24 mouse cellular contexts compared by ENCODE assay signal in genomic region chr2:152700725-152701124, GRCm38 (mm10). TPM values are rescaled to one million over a fixed set of nuclear protein-coding genes. Genes with fewer than 3 reads are reported as not detected.
DNase-seq lines count a peak whose midpoint lies in the region; TF ChIP-seq lines count a peak whose summit lies in the region.
"Had no signal": no experiment of that assay in that cellular context is flagged by ENCODE, and none has a peak within 500 bp of the region (broad histone marks: within the 10 kb centered on the region; RNA-seq: fewer than 3 reads in every experiment).

No protein-coding gene starts in this region.

- peaks cover 89% of the 10 kb centered on the region for H3K36me3 ChIP-seq in thymus, adult 2 months (ENCODE audit: control insufficient read depth, insufficient read depth, low read length)

- WGBS in cerebellum, adult 2 months = 25% methylated on average over 8 of the region's 8 CpGs
- WGBS in thymus, adult 2 months = 95% methylated on average over 8 of the region's 8 CpGs

- no peak for TF ChIP-seq POLR2A in cerebellum, adult 2 months (IDR thresholded peaks at IDR 0.05; ENCODE audit: borderline replicate concordance, insufficient read depth, low read length)
- TF ChIP-seq POLR2A in thymus, adult 2 months (IDR thresholded peaks at IDR 0.05; ENCODE audit: control insufficient read depth, extremely low read depth, insufficient read depth, low read length, poor library complexity) = no peak

- peak overlapping the region; percentile 6; the same call in 1 of the 2 replicates for H3K27ac ChIP-seq in cerebellum, adult 2 months (ENCODE audit: insufficient read depth, low read length)
- no peak overlapping the region for H3K27ac ChIP-seq in thymus, adult 2 months (ENCODE audit: control insufficient read depth, insufficient read depth, low read length)
- H3K27ac ChIP-seq: embryonic facial prominence, embryonic 12.5 days; heart, adult 2 months; heart, embryonic 15.5 days; hindbrain, embryonic 14.5 days; kidney, postnatal 0 days; liver, embryonic 12.5 days; midbrain, embryonic 12.5 days had no signal

- no peak for TF ChIP-seq CTCF in cerebellum, adult 2 months (IDR thresholded peaks at IDR 0.05; ENCODE audit: borderline replicate concordance, insufficient read depth, low read depth, low read length)
- no peak for TF ChIP-seq CTCF in thymus, adult 2 months (IDR thresholded peaks at IDR 0.05; ENCODE audit: borderline replicate concordance, control insufficient read depth, extremely low read depth, insufficient read depth, low read length, poor library complexity)

- peaks cover 56% of the 10 kb centered on the region for H3K4me1 ChIP-seq in cerebellum, adult 2 months (ENCODE audit: control insufficient read depth, insufficient read depth, low read length)
- H3K4me1 ChIP-seq in thymus, adult 2 months (replicated peaks; ENCODE audit: control insufficient read depth, insufficient read depth, low read length) = no peaks in the 10 kb centered on the region

- peak; percentile 48 for DNase-seq in urinary bladder, postnatal 14 days (ENCODE audit: low spot score)
- no peak for DNase-seq in urinary bladder, postnatal 36 days (ENCODE audit: low spot score in 2 of 2)
- DNase-seq in cerebellum, adult 2 months = peak; percentile 64 to 77
- peak; percentile 61 to 75 for DNase-seq in cerebellum, postnatal 25 days
- DNase-seq in heart, postnatal 4 days = no peak
- no peak for DNase-seq in thymus, adult 2 months
- no peak for DNase-seq in right cerebral cortex, postnatal 36 days (ENCODE audit: low spot score in 2 of 2)
- DNase-seq: gastrocnemius, postnatal 36 days; heart, adult 2 months; heart, postnatal 36 days; kidney, adult 2 months; layer of hippocampus, adult 9-11 months; lung, adult 18-20 months; lung, postnatal 10 days; right cerebral cortex, postnatal 14 days; spleen, adult 18-20 months; thymus, postnatal 25 days had no signal

- no peaks in the 10 kb centered on the region for H3K27me3 ChIP-seq in cerebellum, adult 2 months (ENCODE audit: control insufficient read depth, insufficient read depth, low read length)
- no peaks in the 10 kb centered on the region for H3K27me3 ChIP-seq in thymus, adult 2 months (ENCODE audit: control insufficient read depth, insufficient read depth, low read length)
- H3K27me3 ChIP-seq: embryonic facial prominence, embryonic 12.5 days; heart, embryonic 15.5 days; liver, embryonic 12.5 days; midbrain, embryonic 12.5 days had no signal

- H3K4me3 ChIP-seq in cerebellum, adult 2 months (replicated peaks; ENCODE audit: insufficient read depth, low read depth, low read length) = no peak overlapping the region
- H3K4me3 ChIP-seq in thymus, adult 2 months (ENCODE audit: control insufficient read depth, insufficient read depth, low read length) = no peak overlapping the region
- H3K4me3 ChIP-seq: embryonic facial prominence, embryonic 12.5 days; heart, adult 2 months; heart, embryonic 15.5 days; liver, embryonic 12.5 days; midbrain, embryonic 12.5 days had no signal

RNA-seq across cellular contexts. Expression of gene Mcts2, which starts 13.9 kb away (rescaled TPM):
- polyA plus RNA-seq in cerebellum, adult 2 months (2012; rRNA removed) = 19.2 and 19.9 TPM in 2 replicates
- total RNA-seq in heart, postnatal 4 days (2021) = 10 to 100 TPM; 19.9 to 20.2 TPM
- polyA plus RNA-seq in thymus, adult 2 months (2012; rRNA removed) = 4.2 and 4.4 TPM in 2 replicates

RNA-seq across cellular contexts. Expression of gene H13, which starts 31.5 kb away (rescaled TPM):
- polyA plus RNA-seq in cerebellum, adult 2 months (2012; rRNA removed) = 80.5 and 83.5 TPM in 2 replicates
- 10 to 100 TPM; 54.1 to 54.2 TPM for total RNA-seq in heart, postnatal 4 days (2021)
- polyA plus RNA-seq in thymus, adult 2 months (2012; rRNA removed) = 270 and 324 TPM in 2 replicates

RNA-seq across cellular contexts. Expression of gene Id1, which starts 35.3 kb away (rescaled TPM):
- polyA plus RNA-seq in cerebellum, adult 2 months (2012; rRNA removed) = 63.8 and 68.7 TPM in 2 replicates
- 10 to 100 TPM; 71.8 to 76.6 TPM for total RNA-seq in heart, postnatal 4 days (2021)
- polyA plus RNA-seq in thymus, adult 2 months (2012; rRNA removed) = 54.6 and 66.4 TPM in 2 replicates

RNA-seq across cellular contexts. Expression of gene Cox4i2, which starts 53.2 kb away (rescaled TPM):
- 9.2 and 9.7 TPM in 2 replicates for polyA plus RNA-seq in cerebellum, adult 2 months (2012; rRNA removed)
- 10 to 100 TPM; 13.7 to 15.1 TPM for total RNA-seq in heart, postnatal 4 days (2021)
- polyA plus RNA-seq in thymus, adult 2 months (2012; rRNA removed) = 1.6 and 1.9 TPM in 2 replicates
- total RNA-seq: monocyte, adult 5-6 weeks had no signal

Comparison
In these comparisons a context has a peak if more than half of its experiments do, and no peak if none do; other contexts are left out.
1. DNase-seq: peak in urinary bladder, postnatal 14 days (single experiment), cerebellum, adult 2 months (2 of 2) and cerebellum, postnatal 25 days (2 of 2); none in urinary bladder, postnatal 36 days (0 of 2), heart, postnatal 4 days (single experiment), thymus, adult 2 months (single experiment) and right cerebral cortex, postnatal 36 days (0 of 2).